Mouse (Mus musculus) telencephalon, adult 2 months (tissue): ENCODE measurements at regions not wholly inside any gene's neighbourhood (a gene's known extent, or its start where the extent isn't known, plus 50 kb on each side); places are given as distances from the start of the nearest gene placed in this dataset.

Source experiments
- DNase-seq: peaks from one replicate; pipeline ENCODE4 v3.0.0-alpha.2; 2011; ENCODE audit warnings: low read depth, low spot score

GRCm38 (mm10) chr1:79917426-79918150 is 56.6 kb upstream of the Serpine2 start:
- DNase-seq: no peak
